Mouse (Mus musculus): Measurements from ENCODE around the gene Chrd. TPM values are rescaled to one million over a fixed set of nuclear protein-coding genes. Genes with fewer than 3 reads are reported as not detected.
A peak's percentile ranks its signal among the peaks of the same experiment; 100 is the strongest.

The Chrd gene
- total RNA-seq, 2 experiments from 2014 or later, result 36.4 to 45.8 TPM

GRCm38 (mm10) chr16:20731688-20732087 lies 1.2 kb upstream of the Chrd start:
- DNase-seq (ENCODE audit: low spot score in 2 of 2), result peak in 1 of 2 experiments; percentile 26

- DNase-seq (ENCODE audit: low spot score in 2 of 2), result no peak
These were observed 539 bp upstream of the Chrd start for GRCm38 (mm10) chr16:20732251-20732924.

DNA sequence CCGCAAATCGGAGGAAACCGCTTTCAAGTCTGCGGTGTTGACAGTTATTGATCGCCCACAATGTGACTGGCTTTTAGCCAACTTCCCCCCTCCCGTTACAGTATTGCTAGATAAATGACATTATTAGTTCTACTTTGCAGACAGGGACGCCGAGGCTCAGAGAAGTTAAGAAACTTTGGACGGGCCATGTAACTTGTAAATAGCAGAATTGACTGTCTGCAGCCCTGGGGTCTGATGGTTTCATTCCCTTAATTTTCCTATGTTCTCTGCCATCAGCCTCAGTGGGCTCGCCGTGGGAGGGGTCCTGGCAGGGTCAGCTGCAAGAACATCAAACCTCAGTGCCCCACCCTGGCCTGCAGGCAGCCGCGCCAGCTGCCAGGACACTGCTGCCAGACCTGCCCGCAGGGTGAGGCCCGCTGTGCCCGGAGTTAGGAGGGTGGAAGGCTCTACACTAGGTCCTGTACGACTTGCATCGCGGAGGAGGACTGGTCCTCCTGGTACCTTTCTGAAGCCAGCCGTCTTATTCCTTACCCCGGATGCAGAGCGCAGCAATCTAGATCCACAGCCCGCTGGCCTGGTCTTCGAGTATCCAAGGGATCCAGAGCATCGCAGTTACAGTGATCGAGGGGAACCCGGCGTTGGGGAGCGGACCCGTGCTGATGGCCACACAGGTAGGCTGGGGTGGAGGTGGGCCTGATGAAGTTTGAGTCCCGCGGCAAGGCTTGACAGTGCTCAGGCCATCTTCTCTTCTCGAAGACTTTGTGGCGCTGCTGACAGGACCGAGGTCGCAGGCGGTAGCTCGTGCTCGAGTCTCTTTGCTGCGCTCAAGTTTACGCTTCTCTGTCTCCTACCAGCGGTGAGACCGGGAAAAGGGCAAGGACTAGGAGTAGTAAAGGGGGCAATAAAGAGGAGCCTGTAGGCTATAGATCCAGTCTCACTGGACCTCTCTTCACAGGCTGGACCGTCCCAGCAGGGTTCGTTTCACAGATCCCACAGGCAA lies 1.1 kb downstream of the Chrd start, which contains the start of gene Thpo:
Gene Thpo (minus strand): TSS at position 781 of the 1,000 bp plus-strand sequence.
- DNase-seq (ENCODE audit: low spot score in 2 of 2), result no peak

DNA sequence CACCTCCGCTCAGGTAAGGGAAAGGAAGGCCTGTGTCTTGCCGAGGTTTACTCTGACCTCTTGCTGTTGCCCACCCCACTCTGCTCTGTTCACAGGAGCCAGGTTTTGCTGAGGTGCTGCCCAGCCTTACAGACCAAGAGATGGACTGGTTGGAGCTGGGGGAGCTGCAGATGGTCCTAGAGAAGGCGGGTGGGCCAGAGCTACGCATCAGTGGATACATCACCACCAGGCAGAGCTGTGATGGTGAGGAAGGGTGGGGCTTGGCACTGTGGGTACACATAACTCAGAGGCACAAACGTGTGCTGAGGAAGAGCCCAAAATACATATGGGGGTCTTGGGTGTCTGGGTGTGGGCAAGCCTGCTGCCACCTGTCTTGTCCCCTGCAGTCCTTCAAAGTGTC lies 2.7 kb downstream of the Chrd start:
- DNase-seq (ENCODE audit: low spot score in 2 of 2), result no peak

DNA sequence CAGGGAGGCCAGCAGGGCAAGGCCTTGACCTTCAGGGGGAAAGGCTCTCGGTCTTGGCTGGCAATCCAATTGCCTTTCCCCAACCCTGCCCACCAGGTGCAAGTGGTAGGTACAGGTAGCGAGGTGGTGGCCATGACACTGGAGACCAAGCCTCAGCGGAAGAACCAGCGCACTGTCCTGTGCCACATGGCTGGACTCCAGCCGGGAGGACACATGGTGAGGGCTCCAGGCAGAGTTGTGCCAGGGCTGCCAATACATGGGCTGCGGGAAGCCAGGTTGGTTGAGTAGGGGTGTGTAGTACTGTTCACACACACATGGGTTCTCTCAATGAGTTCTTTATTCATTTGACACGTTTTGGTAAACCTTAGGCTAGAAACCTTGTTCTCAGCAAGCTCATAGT lies 3.2 kb downstream of the Chrd start:
- DNase-seq (ENCODE audit: low spot score in 2 of 2), result no peak

GRCm38 (mm10) chr16:20736823-20737222 lies 3.9 kb downstream of the Chrd start:
- DNase-seq (ENCODE audit: low spot score in 2 of 2), result no peak

- no peak for DNase-seq (ENCODE audit: low spot score in 2 of 2)
These were observed 6.9 kb downstream of the Chrd start for GRCm38 (mm10) chr16:20739845-20740244.

- DNase-seq (ENCODE audit: low spot score in 2 of 2), result peak; percentile 67 to 75
These were observed 13.7 kb downstream of the Chrd start for GRCm38 (mm10) chr16:20746641-20747040.

DNA sequence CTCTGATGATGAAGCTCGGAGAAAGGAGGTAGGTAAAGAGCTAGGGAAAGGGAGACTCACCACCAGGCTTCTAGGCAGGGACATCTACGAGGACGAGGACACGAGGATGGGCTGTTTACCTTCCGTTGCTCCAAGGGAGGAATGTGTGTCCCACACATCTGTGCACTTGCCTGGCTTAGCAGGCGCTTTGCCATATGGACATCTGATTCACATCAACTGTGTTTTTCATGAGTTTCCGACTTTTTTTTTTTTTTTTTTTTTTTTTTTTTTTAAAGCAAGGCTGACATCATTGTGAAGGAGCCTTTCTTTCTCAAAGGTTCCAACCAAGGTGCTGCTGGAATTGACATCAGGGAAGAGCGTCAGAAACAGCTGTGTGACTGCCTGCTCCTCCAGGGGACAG lies 17.6 kb downstream of the Chrd start:
- DNase-seq (ENCODE audit: low spot score in 2 of 2), result no peak

DNA sequence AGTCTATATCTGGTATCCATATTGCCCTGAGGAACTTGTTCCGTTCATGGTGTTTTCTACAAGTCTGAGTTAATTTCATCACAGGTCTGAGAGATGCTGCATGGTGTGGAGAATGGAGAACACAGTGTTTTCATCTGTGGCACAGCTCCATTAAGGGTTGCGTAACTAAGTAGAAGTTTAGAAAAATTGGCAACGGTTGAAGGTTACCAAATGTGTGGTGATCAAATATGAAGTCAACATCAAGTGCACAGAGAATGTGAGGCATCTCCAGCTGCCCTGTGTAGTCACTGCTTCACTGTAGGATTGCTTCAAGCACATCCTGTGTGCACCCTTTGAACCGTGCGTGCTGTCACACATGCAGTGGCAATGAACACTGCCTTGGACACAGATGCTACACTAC lies 23.1 kb downstream of the Chrd start:
- DNase-seq (ENCODE audit: low spot score in 2 of 2), result no peak

DNA sequence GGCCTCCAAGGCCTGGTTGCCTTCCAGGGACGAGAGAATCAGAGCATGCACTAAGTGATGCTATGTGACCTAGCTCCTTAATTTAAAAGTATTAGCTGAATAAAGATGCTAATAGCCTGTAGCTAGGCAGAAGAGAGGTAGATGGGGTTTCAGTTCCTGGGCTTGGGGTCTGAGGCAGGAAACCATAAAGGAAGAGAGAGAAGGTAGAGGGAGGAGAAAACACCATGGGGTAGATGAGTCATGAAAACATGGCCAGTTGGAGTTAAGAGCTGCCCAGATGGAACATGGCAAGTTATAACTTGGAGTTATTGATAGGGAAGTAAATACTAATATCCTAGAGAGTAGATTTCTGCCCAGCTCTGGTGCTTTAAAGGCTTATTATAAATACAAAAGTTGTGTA lies 24.5 kb downstream of the Chrd start:
- no peak for DNase-seq (ENCODE audit: low spot score in 2 of 2)

DNA sequence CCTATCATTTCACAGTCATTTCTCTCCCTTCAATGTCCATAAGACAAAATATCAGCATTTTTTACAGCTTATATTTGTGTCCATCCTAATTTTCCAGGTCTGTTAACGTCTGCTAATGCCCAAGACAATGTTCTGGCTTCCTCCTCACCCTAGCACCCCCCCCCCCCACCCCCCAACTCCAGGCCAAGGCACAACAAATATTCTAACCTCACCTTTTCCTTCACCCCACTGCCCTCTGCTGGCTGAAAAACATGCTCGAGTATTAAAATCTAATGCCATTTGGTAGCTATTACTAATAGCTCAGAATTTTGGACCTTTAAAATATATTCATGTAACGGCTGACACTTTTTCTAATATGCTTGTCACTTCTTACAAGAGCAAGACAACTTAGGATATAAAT lies 28.8 kb downstream of the Chrd start:
- DNase-seq (ENCODE audit: low spot score in 2 of 2), result peak in 1 of 2 experiments; percentile 45

DNA sequence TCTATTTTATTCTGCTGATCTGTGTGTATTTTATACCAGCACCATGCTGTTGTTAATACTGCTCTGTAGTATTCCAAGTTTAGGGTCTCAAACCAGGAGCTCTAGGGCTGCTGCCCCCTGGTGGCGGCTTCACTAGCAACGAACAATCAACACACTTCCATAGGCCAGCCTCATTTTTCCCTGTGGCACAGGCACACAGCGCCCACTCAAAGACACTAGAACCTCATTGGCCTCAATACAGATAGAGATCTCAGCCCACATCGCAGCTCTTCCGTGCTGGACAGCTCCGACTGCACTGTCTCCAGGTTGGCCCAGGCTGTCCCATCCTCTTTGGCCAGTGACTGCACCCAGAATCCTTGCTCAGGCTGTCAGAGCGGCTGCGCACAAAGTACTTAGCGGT lies 32.3 kb downstream of the Chrd start:
- DNase-seq (ENCODE audit: low spot score in 2 of 2), result no peak

- DNase-seq (ENCODE audit: low spot score in 2 of 2), result no peak
These were observed 42.1 kb downstream of the Chrd start for GRCm38 (mm10) chr16:20775021-20775420.

DNA sequence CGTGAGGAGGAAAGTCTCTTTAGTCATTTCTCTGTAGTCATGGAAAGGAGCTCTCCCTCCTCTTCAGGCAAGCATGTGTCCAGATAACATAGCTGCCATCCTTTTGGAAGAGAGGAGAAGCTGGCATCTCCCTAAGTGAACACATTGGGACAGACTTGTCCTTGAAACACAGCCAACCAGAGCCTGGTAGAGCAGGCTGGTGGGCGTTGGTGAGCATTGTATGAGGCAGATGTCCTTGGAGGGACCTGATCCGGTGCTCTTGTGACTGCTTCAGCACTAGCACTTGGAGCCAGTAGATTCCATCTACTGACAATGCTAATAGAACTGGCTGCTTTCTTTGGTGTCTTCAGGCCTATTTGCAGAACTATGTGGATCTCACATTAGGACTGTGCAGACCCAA lies 46.9 kb downstream of the Chrd start:
- DNase-seq (ENCODE audit: low spot score in 2 of 2), result peak in 1 of 2 experiments; percentile 56

DNA sequence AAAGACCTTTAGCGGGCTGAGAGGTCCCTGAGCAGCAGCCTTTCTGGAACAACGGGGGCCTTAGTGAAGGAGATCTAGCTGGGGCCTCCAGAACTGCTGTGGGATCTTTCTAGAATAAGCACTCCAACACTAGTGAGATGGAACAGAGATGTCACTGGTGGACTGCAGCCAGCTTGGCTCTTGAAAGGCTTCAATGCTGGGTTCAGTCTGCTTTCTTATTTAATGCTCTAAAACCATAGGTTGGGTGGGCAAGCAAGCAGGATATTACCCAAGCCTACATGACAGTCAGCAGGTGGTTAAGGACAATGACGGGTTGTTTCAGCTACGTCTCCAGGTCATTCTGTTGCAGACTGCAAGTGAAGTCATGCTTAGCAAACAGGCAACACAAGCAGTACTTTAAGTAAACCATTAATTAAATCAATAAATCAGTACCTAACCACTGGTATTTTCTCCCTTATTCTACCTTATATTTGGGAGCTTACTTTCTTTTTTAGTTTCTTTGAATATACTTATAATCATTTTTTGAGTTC lies 48.2 kb downstream of the Chrd start:
- DNase-seq (ENCODE audit: low spot score in 2 of 2), result no peak

DNA sequence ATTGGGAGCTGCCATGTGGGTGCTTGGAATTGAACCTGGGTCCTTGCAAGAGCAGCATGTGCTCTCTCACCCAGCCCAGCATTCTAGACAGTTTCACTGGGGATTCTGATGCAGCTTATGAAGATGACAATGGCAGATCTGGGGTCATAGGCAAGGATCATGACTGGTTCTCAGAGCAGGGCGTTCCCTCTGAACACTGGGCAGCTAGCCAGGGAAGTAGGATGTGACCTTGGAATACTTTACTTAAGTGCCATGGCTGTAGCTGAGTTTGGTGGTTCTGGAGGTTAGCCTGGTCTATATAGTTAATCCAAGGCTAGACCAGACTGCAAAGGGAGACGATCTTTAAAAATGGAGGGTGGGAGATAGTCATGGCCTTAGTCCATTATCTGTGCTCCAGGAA lies 51.0 kb downstream of the Chrd start:
- no peak for DNase-seq (ENCODE audit: low spot score in 2 of 2)

DNA sequence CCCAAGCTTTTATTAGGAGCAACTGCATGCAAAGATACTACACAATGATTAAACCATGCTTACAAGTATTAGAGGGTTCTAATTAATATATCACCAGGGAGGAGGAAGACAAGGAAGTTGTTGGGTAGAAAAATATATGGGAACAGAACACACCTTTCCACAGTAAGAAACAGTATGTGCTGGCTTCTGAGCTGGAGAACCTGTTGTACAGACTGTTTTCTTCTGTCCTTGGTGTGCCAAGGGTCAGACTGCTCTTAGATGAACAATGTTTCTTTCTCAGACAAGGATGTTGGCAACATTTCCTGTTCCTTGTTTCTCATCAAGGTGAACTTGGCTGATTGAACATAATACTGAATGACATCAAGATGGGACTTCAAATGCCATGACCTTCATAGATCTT lies 51.8 kb downstream of the Chrd start:
- DNase-seq (ENCODE audit: low spot score in 2 of 2), result no peak

- DNase-seq (ENCODE audit: low spot score in 2 of 2), result no peak
These were observed 53.6 kb downstream of the Chrd start for GRCm38 (mm10) chr16:20786556-20786955.

DNA sequence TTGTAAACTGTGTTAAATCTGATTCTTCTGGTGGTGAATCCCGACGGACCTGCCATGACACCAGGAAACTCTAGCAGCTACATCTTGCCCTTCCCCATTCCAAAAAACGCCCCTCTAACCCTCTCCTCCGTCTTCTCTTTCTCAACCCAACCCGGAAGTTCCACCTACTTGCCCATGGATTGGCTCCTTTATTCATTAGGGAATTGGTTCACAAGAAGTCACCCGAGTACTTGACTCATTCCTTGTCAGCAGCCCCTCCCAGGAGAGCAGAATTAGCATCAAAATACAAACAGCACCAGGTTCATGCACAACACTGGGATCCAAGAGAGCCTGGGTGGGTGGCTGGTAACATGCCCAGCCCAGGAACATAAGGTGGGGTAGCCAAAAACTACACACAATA lies 58.9 kb downstream of the Chrd start:
- no peak for DNase-seq (ENCODE audit: low spot score in 2 of 2)
